Mouse (Mus musculus): Measurements from ENCODE around the gene Tmem168.

The Tmem168 gene

GRCm38 (mm10) chr6:13586154-13586553 is 21.7 kb downstream of the Tmem168 start:
- no peak for DNase-seq (ENCODE audit: low spot score)

DNA sequence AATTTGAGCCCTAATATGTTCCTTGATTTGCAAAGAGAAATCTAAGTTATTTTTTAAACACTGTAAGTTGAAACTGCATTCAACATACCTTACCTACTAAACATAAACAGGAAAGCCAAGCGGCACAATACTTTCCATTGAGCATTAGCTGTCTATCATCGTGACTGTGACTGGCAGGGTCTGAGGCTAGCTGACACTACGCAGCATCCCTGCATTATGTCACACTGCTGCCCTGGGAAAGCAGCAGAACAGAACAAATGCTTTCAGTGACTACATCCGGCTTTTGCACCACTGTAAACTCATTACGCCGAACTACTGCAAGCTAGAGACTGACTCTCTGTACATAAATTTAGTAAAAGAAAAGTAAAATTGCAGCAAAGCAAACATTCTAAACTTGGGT is 23.1 kb downstream of the Tmem168 start:
- DNase-seq (ENCODE audit: low spot score), result no peak

GRCm38 (mm10) chr6:13582075-13582474 is 25.8 kb downstream of the Tmem168 start:
- no peak for DNase-seq (ENCODE audit: low spot score)

DNA sequence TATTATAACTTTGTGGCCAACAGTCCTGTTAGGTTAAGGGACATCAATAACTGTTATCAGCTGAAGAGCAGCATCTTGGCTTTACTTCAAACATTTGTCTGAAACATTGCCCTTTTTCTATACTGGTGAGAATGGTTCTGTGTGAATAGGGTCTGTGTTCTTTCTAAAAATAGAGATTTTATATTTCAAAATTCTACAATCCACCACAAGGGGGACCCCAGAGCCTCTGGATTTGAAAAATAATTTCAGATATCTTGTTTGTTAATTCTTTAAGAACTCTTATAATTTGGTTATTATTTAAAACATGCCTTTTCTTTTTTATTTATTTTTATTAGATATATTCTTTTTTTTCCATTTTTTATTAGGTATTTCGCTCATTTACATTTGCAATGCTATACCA is 42.2 kb downstream of the Tmem168 start:
- DNase-seq (ENCODE audit: low spot score), result no peak

- no peak for DNase-seq (ENCODE audit: low spot score)
Measured at GRCm38 (mm10) chr6:13555266-13555665, 52.6 kb downstream of the Tmem168 start.

- DNase-seq (ENCODE audit: low spot score), result no peak
Measured at GRCm38 (mm10) chr6:13541761-13542160, 66.1 kb downstream of the Tmem168 start.

GRCm38 (mm10) chr6:13537275-13537964 is 70.5 kb downstream of the Tmem168 start:
- DNase-seq (ENCODE audit: low spot score), result no peak

Data from layer of hippocampus, adult 11-12 months (tissue).